Mouse (Mus musculus): ENCODE measurements around the gene Tshz3. TPM values are rescaled to one million over a fixed set of nuclear protein-coding genes. Genes with fewer than 3 reads are reported as not detected.

The Tshz3 gene
- polyA plus RNA-seq, 1 experiment = 1.5 TPM

GRCm38 (mm10) chr7:36696406-36697117 lies 1.4 kb upstream of the Tshz3 start:
- TF ChIP-seq POLR2A (IDR thresholded peaks at IDR 0.05; ENCODE audit: low read depth, low read length) = no peak
- no peak for TF ChIP-seq CTCF (conservative IDR thresholded peaks at IDR 0.05; ENCODE audit: insufficient read depth, insufficient read length, low read depth, low read length)
- H3K27me3 ChIP-seq (replicated peaks; ENCODE audit: control insufficient read depth, insufficient read depth, low read length) = no peaks in the 10 kb centered on the region
- under 1% methylated on average over 62 of the region's 62 CpGs for WGBS

GRCm38 (mm10) chr7:36697118-36697855 lies 631 bp upstream of the Tshz3 start:
- peak overlapping the region; percentile 59 for H3K27ac ChIP-seq (ENCODE audit: insufficient read depth, low read depth, low read length)
- H3K4me1 ChIP-seq (ENCODE audit: control insufficient read depth, insufficient read depth, low read length) = no peaks in the 10 kb centered on the region
- no peak for TF ChIP-seq POLR2A (IDR thresholded peaks at IDR 0.05; ENCODE audit: low read depth, low read length)
- no peak for TF ChIP-seq CTCF (conservative IDR thresholded peaks at IDR 0.05; ENCODE audit: insufficient read depth, insufficient read length, low read depth, low read length)
- H3K36me3 ChIP-seq (ENCODE audit: control insufficient read depth, insufficient read depth, low read length) = no peaks in the 10 kb centered on the region
- no peaks in the 10 kb centered on the region for H3K27me3 ChIP-seq (replicated peaks; ENCODE audit: control insufficient read depth, insufficient read depth, low read length)
- WGBS = under 1% methylated on average over 40 of the region's 62 CpGs
- peak overlapping the region; percentile 85 for H3K4me3 ChIP-seq (ENCODE audit: insufficient read depth, low read depth, low read length)
- DNase-seq = peak; percentile 57

More at GRCm38 (mm10) chr7:36696406-36697117, 1.4 kb upstream of the Tshz3 start:
- DNase-seq = peak; percentile 66
- Histone ChIP-seq H3K4me3 (ENCODE audit: insufficient read depth, low read depth, low read length) (peak overlapping the region; percentile 85), H3K27ac (ENCODE audit: insufficient read depth, low read depth, low read length) (peak overlapping the region; percentile 59), H3K4me1 (ENCODE audit: control insufficient read depth, insufficient read depth, low read length) (no peaks in the 10 kb centered on the region), H3K36me3 (ENCODE audit: control insufficient read depth, insufficient read depth, low read length) (no peaks in the 10 kb centered on the region)

- Histone ChIP-seq H3K36me3 (ENCODE audit: control insufficient read depth, insufficient read depth, low read length) (no peaks in the 10 kb centered on the region), H3K27me3 (replicated peaks; ENCODE audit: control insufficient read depth, insufficient read depth, low read length) (no peaks in the 10 kb centered on the region), H3K4me1 (ENCODE audit: control insufficient read depth, insufficient read depth, low read length) (no peaks in the 10 kb centered on the region), H3K4me3 (ENCODE audit: insufficient read depth, low read depth, low read length) (peak overlapping the region; percentile 85), H3K27ac (ENCODE audit: insufficient read depth, low read depth, low read length) (no peak overlapping the region)
- DNase-seq = no peak
- 1% methylated on average over 16 of the region's 16 CpGs for WGBS
- no peak for TF ChIP-seq POLR2A (IDR thresholded peaks at IDR 0.05; ENCODE audit: low read depth, low read length)
- no peak for TF ChIP-seq CTCF (conservative IDR thresholded peaks at IDR 0.05; ENCODE audit: insufficient read depth, insufficient read length, low read depth, low read length)
Observed at GRCm38 (mm10) chr7:36698589-36698946, 650 bp downstream of the Tshz3 start.

GRCm38 (mm10) chr7:36699001-36699987 lies 1.4 kb downstream of the Tshz3 start:
- H3K36me3 ChIP-seq (ENCODE audit: control insufficient read depth, insufficient read depth, low read length) = no peaks in the 10 kb centered on the region
- WGBS = 23% methylated on average over 18 of the region's 18 CpGs

GRCm38 (mm10) chr7:36706636-36707035 lies 8.7 kb downstream of the Tshz3 start:
- Histone ChIP-seq H3K4me3 (ENCODE audit: insufficient read depth, low read depth, low read length) (no peak overlapping the region), H3K36me3 (ENCODE audit: control insufficient read depth, insufficient read depth, low read length) (no peaks in the 10 kb centered on the region), H3K27ac (ENCODE audit: insufficient read depth, low read depth, low read length) (no peak overlapping the region), H3K27me3 (replicated peaks; ENCODE audit: control insufficient read depth, insufficient read depth, low read length) (no peaks in the 10 kb centered on the region), H3K4me1 (ENCODE audit: control insufficient read depth, insufficient read depth, low read length) (no peaks in the 10 kb centered on the region; the same call in 1 of the 2 replicates)
- WGBS = 52% methylated on average over 10 of the region's 10 CpGs
- TF ChIP-seq CTCF (conservative IDR thresholded peaks at IDR 0.05; ENCODE audit: insufficient read depth, insufficient read length, low read depth, low read length) (no peak), POLR2A (IDR thresholded peaks at IDR 0.05; ENCODE audit: low read depth, low read length) (no peak)
- no peak for DNase-seq

More at GRCm38 (mm10) chr7:36699001-36699987, 1.4 kb downstream of the Tshz3 start:
- Histone ChIP-seq H3K4me3 (ENCODE audit: insufficient read depth, low read depth, low read length) (peak overlapping the region; percentile 85; the same call in 1 of the 2 replicates), H3K27ac (ENCODE audit: insufficient read depth, low read depth, low read length) (no peak overlapping the region), H3K27me3 (replicated peaks; ENCODE audit: control insufficient read depth, insufficient read depth, low read length) (no peaks in the 10 kb centered on the region), H3K4me1 (ENCODE audit: control insufficient read depth, insufficient read depth, low read length) (no peaks in the 10 kb centered on the region)
- no peak for DNase-seq
- no peak for TF ChIP-seq POLR2A (IDR thresholded peaks at IDR 0.05; ENCODE audit: low read depth, low read length)
- no peak for TF ChIP-seq CTCF (conservative IDR thresholded peaks at IDR 0.05; ENCODE audit: insufficient read depth, insufficient read length, low read depth, low read length)

GRCm38 (mm10) chr7:36707266-36707665 lies 9.3 kb downstream of the Tshz3 start:
- Histone ChIP-seq H3K36me3 (ENCODE audit: control insufficient read depth, insufficient read depth, low read length) (no peaks in the 10 kb centered on the region), H3K4me3 (ENCODE audit: insufficient read depth, low read depth, low read length) (no peak overlapping the region), H3K27me3 (replicated peaks; ENCODE audit: control insufficient read depth, insufficient read depth, low read length) (no peaks in the 10 kb centered on the region), H3K27ac (ENCODE audit: insufficient read depth, low read depth, low read length) (no peak overlapping the region), H3K4me1 (ENCODE audit: control insufficient read depth, insufficient read depth, low read length) (no peaks in the 10 kb centered on the region; the same call in 1 of the 2 replicates)
- WGBS = 13% methylated on average over 10 of the region's 10 CpGs
- TF ChIP-seq POLR2A (IDR thresholded peaks at IDR 0.05; ENCODE audit: low read depth, low read length) (no peak), CTCF (conservative IDR thresholded peaks at IDR 0.05; ENCODE audit: insufficient read depth, insufficient read length, low read depth, low read length) (no peak)
- DNase-seq = no peak
